ENCODE assay signal across 16 mouse cellular contexts in the genomic region with DNA sequence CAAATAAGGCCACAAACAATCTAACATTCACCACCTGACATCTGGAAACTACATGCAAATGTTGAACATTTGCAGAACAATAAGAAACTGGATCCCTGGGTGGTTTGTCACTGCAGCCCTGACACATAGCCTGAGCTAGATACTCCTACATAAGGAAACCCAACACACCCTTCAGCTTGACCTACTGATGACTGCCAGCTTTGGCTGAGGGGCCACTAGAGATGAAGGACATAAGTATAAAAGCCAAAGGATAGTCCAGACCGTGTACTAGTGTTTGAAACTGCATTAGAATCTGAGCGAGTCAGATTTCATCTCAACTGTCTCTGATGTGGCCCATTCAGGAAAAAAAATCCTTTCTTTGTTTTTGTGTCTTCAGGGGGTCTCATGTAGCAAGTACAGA.
A peak's percentile ranks its signal among the peaks of the same experiment; 100 is the strongest.
DNase-seq lines count a peak whose midpoint lies in the region.
"Had no signal": no experiment of that assay in that cellular context is flagged by ENCODE, and none has a peak within 500 bp of the region (broad histone marks: within the 10 kb centered on the region; RNA-seq: fewer than 3 reads in every experiment).

No protein-coding gene starts in this region.

- DNase-seq in cerebellum, adult 8-10 months: peak; percentile 5
- DNase-seq in cerebellum, adult 11-12 months: no peak
- DNase-seq in heart, adult 11 months: peak; percentile 82
- no peak for DNase-seq in heart, postnatal 4 days
- peak; percentile 8 for DNase-seq in ES-CJ7 (ENCODE audit: low read depth, low spot score)
- peak; percentile 13 to 40 for DNase-seq in cerebellum, postnatal 14 days
- no peak for DNase-seq in natural killer cell, adult 2 months (ENCODE audit: low spot score in 2 of 2)
- DNase-seq in gastrocnemius, adult 18-20 months (ENCODE audit: low spot score): no peak
- DNase-seq: adrenal gland, adult 2 months; kidney, adult 9 months; kidney, postnatal 36 days; layer of hippocampus, postnatal 36 days; right cerebral cortex, adult 18-20 months; right cerebral cortex, postnatal 4 days; thymus, adult 18-20 months; thymus, postnatal 25 days had no signal

Comparison
In these comparisons a context has a peak if more than half of its experiments do, and no peak if none do; other contexts are left out.
1. DNase-seq: peak in cerebellum, adult 8-10 months (single experiment), heart, adult 11 months (single experiment), ES-CJ7 (single experiment) and cerebellum, postnatal 14 days (2 of 2); none in cerebellum, adult 11-12 months (single experiment), heart, postnatal 4 days (single experiment), natural killer cell, adult 2 months (0 of 2) and gastrocnemius, adult 18-20 months (single experiment).